Mouse (Mus musculus) bone marrow, adult 2 months (tissue): Measurements from ENCODE around the gene 1700034J05Rik.

Source experiments
- CTCF ChIP-seq: fragments of 200-500 bp; IDR thresholded peaks from 2 replicates; pipeline ENCODE4 v1.5.1; 2011; ENCODE audit warnings: low read length, control low read depth; ENCODE audit not compliant: control insufficient read depth, insufficient read depth
- POLR2A ChIP-seq: fragments of 200-500 bp; IDR thresholded peaks from 2 replicates; pipeline ENCODE4 v1.6.1; 2011; ENCODE audit warnings: low read depth, mild to moderate bottlenecking, control low read depth, low read length, borderline replicate concordance; ENCODE audit not compliant: control insufficient read depth

DNA sequence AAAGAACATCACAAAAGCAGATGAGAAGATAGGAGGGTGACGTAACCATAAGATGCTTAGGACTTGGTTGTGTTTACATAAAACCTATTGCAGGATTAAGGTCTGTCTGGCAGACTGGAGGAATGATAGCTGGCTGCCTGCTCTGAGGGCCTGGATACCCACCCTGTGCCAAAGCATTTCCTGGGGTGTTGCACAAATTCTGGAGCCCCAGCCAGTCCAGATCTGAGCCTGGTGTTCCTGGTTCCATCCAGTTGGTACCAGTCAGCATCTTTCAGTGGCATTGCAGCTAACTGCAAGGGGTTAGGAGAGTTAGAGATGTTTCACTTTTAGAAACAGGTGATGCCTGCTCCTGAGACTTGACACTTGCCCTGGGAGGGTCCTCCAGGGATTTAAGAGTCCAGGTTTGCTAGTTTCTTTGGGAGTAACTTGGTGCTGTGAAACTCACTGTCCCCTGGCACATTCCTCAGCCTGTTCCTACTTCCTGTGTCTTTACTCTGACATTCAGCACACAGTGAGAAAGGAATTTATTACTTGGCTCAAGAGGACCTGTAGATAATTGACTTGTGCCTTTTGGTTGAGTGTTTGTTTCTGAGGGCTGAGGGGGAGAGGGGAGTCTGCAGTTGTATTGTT lies 25.0 kb upstream of the 1700034J05Rik start:
- TF ChIP-seq CTCF: no peak
- no peak for TF ChIP-seq POLR2A
